Mouse (Mus musculus): Measurements from ENCODE around the gene Rbm26. TPM values are rescaled to one million over a fixed set of nuclear protein-coding genes. Genes with fewer than 3 reads are reported as not detected.

Rbm26 gene
- 10 to 100 TPM; 39.0 to 48.7 TPM for total RNA-seq (2021)
- long read RNA-seq, experiment 1, partial matches to known transcripts = 8 of 12 reads
- long read RNA-seq, experiment 1, other reads (novel, unspliced or antisense) = 2 of 12 reads
- long read RNA-seq, experiment 2, partial matches to known transcripts = 0 of 3 reads
- long read RNA-seq, experiment 2, other reads (novel, unspliced or antisense) = 0 of 3 reads

DNA sequence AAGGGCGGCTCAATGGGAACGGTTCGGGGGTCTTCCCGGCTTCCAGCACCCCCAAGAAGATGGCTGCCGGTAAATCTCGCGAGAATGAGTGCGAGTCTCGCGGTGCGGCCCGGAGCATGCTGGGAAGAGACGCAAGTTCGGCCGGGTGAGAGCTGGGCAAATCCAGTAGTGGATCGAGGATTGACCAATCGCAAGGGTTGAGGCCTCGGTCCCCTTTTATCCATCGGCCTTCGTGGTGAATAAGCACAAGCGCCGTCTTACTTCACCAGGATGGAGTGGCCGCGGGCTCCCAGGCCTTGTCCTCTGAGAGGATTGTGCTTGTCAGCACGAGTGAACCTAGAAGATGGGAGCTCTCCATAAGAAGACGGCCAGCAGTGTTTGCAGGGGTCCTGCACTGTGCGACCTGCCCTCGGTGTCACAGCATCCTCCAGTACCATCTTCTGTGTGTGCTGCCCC is at the start of gene Rbm26:
Gene Rbm26, minus strand, starts transcription at position 90 of the 456 bp plus-strand sequence.
- DNase-seq = peak; percentile 97 to 98

DNA sequence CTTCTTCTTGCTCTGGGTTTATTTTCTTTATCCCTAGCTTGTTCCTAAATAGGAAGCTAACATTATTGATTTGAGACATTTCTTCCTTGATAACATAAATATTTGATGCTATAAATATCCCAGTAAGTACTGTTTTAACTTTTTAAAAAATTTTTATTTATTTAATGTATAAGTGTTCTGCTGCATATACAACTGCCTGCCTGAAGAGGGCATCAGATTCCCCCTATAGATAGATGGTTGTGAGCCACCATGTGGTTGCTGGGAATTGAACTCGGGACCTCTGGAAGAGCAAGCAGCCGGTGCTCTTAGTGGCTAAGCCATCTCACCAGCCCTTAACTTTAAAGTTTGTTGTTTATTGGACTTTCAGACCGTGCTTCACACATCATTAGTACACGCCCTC is 48.7 kb upstream of the Rbm26 start:
- DNase-seq = no peak

DNA sequence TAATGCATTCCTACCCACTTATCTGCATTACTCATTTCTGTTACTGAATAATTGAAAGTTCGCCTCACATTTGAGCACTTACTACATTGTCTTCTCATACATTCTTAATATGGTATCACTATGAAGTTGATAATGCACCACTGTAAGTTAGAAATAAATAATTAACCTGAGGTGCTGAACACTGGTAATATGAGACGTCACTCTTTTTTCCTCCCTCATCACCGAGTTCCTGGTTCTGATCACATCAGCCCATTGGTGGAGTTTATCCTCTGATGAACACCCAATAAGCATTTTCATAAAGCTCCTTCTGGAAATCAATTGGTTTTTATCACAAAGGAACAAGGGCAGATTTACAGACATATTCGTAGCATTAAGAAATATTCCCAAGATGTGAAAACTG is 45.1 kb upstream of the Rbm26 start:
- DNase-seq = no peak

DNA sequence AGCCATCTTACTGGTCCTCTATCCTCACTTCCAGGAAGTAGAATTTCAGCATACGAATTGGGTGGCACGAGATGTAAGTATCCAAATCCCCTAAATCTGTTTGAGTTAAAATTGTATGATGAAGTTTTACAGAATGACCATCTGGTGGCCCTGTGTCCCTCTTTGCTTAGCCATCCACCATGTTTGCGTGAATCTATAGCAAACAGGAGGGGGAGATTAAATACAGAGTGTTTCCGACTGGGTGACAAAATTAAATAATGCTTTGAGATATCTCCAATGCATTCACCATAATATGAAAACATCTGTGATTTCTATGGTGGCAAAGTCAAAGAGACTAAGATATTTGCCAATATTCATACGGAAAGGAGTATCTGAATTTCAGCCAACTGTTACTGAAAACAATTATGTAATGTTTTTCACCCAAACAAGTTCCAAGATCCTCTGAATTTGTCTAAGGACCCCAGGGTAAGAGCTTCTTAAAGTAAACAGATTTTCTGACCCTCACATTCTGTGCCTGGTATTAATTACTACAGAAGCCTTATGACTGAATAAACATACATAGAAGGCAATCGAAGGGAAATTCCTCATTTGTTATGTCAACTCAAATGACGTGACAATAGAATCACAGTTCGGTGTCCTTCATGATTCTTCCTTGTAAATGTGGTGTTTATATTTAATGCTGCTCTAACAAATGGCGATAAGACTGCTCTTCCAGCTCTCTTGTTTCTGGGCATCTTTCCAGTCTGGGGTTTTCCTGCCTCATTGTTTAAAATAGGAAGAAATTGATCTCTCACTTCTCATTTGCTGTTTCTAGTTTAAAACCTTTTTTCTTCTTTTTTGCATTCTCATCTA is 42.6 kb upstream of the Rbm26 start:
- DNase-seq = no peak

DNA sequence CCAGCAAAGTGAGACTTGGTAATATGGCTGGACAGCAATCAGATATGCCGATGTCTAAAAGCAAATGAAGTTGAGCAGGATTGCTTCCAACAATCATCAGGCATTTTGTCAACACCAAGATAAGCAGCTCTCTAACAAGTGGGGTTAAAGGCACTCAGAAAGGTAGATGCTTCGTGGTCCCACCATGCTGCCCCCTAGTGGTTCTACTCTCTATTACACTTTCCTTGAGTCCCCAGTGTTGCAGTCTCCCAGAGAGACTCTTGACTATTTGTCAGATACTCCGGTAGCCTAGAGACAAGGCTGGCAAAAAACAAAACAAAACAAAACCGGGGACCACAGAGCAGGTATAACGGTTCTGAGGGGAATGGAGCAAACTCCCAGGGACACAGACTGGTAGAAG is 21.3 kb upstream of the Rbm26 start:
- peak; percentile 7 to 55 for DNase-seq

DNA sequence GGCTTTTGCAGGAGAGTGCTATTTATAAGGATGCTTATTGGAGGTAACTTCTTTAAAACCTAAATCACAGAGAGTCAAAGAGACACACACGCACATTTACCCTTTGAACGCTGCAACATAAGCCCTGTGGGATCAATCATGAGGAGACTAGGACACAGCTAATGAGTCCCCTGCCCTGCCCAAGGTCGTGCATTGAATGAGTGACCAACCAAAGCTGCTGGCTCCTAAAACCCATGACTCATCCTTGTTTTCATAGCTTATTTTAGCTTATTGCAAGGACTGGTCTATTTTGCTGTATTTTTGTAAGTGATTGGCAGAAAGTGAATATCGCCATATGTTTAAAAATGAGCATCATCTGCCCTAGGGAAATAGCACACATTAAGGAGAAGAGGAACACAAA is 17.6 kb upstream of the Rbm26 start:
- DNase-seq = peak; percentile 47 to 69

DNA sequence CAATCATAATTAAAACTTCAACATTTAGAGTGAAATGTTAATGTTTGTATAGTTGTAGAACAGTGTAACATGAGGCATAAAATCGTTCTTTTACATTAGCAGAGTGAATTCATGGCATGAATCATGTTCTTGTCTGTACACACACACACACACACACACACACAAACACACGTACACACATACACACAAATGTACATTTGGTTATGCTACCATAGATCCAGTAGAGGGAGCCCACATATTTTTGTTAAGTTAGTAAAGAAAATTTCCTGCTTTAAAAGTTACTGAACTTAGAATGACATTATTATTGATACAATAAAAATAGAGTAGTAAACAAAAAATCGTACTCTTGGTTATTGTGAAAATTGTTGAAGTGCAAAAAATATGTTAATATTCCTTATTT is 7.7 kb upstream of the Rbm26 start:
- no peak for DNase-seq

DNA sequence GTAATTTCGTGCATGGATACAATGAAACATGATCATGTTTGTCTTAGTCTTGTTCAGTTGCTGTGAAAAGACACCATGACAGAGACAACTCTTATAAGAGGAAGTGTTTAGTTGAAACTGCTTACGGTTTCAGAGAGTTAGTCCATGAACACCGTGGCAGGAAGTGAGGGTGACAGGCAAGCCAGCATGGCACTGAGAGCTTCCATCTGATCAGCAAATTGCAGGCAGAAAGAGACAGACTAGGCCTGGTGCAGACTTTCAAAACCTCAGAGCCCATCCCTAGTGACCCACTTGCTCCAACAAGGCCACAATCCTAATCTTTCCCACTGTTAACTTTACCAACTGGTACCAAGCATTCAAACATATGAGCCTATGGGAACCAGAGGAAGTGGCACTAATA is 5.7 kb upstream of the Rbm26 start:
- DNase-seq = no peak

DNA sequence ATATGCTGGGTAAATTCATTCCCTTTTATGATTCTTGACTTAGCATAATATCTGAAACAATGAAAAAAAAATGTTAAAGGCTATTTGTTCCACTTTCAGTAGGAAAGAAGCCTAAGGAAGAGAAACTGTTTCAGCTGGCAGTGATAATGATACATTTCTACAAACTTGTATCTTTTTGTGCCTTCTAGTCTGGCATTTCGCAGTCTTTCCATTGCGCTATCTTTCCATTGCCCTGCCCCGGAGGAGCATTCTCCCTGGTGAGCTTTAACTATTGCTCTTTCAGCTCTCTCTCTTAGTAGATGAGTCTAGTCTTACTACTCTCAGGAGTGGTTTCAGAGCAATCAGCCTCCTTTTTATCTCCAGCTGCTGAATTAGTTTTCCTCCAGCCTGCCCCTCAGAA is 2.6 kb upstream of the Rbm26 start:
- DNase-seq = no peak

DNA sequence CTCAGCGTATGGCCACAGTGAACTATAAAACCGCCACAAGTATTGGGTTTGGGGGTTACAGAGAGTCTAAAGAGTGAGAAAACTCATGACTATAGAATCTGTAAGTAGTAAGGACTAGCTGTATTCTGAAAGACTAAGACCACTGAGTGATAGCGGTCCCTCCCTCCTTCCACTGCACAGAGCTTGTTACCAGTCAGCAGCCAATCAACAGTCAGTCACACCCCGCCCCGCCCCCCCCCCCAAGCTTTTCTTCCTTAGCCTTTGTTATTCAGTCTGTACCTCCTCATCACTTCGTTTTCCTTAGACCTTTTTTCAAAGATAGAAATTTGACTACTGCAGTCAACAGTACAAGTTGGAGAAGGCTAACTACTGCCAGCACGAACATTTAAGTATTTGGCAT is 1.9 kb upstream of the Rbm26 start:
- DNase-seq = no peak

DNA sequence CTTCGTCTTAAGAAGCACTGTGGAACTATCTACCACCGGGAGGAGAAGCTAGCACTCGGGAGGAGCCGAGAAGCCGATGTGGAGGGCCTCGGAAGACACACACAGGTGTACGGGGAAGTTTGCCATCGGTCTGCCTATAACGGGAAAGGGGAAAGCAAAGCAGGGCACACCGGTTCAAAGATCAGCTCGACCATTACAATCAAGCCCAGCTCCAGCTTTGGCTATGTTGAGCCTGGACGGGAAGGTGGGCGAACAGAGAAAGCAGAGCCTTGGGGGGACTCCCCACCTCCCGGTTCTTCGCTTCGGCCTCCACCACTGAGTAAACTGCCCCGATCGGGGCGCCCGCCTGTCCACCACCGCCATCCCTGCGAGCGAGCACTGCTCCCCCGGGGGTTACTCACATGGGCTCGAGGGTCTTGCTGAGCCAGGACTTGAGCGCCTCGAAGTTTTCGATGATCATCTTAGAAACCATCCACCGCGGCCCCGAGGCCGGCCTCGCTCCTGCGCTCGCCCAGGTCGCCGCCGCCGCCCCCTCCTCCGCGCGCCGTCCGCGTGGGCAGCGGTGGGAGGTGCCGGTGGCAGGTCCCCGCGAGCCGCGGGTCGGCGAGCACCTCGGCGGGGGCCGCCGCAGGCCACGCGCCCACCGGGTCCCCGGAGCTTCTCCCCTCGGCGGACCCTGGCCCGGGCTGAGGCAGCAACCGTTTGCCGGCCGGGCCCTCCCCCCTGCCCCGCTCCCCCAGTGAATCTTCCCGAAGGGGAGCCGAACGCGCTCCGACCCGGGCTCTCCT is 552 bp downstream of the Rbm26 start:
- peak; percentile 50 to 61 for DNase-seq

DNA sequence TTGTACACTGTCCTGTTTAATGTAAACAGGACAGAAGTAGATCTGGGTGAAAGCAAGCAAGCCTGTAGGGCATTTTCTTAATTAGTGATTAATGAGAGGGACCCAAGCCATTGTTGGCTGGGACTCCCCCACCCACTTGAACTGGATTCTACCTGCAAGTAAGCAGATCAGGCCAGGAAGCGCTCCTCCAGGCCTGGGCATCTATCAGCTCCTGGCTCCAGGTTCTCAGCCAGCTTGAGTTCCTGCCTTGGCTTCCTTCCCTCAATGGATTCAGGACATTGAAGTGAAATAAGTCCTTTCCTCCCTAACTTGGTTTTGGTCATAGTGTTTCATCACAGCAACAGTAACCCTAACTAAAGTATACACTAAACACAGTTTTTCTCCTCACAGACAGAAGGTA is 9.9 kb downstream of the Rbm26 start:
- no peak for DNase-seq

DNA sequence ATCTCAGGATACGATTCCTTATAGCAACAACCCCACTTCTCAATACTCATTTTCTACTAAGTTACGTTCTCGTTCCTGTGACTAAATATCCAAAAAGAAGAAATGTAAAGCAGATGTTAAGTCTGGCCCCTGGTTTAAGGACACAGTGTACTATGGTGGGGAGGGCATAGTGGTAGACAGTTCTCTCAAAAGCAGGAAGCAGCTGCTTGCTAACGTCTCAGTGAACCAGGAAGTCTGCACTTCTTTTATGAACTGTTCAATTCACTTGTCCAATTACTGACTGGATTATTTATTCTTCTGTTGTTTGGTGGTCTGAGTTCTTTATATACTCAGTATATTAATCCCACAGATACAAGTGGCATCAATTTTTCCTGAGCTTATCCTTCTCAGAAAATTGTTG is 12.3 kb downstream of the Rbm26 start:
- DNase-seq = no peak

DNA sequence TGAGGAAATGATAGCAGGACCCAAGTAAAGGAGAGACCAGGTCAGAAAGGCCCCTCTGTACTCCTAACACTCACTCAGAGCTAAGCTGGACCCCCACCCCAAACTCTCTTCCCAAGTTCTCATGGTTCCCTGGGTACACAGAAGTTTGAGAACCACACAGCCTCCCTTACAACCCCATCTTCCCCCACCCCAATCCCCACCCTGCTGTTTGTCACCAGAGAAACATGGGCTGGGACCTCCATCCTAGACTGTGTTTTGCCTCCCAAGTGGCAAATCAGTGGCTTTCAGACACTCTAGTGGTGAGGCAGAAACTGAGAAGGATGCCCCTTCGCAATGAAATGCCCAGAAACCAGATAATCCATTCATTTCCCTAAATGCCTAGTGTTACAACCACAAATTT is 15.8 kb downstream of the Rbm26 start:
- no peak for DNase-seq

DNA sequence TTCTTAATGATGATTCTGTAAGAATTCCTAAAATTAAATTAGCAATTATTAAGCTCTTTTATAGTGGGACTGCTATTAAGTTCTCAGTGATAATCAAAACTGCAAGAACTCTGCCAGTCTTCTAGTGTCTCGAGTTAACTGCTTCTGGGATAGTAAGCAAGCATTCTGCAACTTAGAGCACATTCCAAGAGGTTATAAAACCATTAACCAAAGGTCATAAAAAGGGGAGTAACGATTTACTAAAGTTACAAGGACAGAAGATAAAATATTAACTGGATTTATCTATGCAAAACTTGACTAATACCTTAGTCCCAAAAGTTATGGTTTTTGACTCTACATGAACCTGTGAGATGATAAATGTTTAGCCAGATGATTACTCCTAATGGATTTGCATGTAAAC is 18.6 kb downstream of the Rbm26 start:
- DNase-seq = no peak

DNA sequence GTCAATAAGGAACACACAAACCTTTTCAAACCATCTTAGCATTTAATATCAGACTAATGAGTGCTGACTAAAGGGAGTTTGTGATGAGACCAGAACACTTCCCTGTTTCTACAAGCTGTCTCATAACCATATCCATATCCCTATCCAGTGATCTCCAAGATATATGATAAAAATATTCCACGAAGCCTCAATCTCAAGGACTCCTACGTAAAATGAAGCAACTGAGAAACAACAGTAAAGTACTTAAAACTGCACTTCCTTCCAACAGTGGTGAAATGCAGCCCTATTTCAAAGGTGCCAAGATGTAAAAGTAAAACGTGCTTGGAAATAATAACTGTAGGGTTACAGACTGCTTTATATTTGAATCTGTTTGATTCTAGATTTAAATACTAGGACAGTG is 43.1 kb downstream of the Rbm26 start:
- no peak for DNase-seq

DNA sequence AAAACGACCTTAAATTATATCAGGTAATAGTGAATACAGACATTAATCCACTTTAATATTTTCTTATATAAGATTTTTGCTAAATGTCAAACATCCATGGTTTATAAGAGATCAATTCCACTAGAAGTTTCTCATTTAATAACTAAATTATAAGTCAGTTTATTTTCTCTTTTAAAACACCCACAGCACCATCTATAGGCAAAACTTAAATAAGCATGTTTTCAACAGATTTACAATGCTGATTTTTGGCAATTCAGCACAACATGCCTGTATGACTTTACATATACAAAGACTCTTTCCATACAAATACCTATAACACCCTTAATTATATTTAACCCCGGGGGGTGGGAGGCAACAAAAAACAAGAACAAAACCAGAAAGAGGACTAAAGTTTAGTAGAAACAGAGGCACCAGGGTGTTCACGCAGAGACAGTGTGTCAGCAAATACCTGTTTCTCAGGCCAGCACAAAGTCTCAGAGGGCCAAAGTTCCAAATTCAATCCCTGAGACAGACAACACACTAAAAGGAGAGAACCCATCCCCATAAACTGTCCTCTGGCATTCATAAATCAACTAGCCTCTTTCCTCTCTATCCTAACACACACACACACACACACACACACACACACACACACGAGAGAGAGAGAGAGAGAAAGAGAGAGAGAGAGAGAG is 49.3 kb downstream of the Rbm26 start:
- DNase-seq = no peak

DNA sequence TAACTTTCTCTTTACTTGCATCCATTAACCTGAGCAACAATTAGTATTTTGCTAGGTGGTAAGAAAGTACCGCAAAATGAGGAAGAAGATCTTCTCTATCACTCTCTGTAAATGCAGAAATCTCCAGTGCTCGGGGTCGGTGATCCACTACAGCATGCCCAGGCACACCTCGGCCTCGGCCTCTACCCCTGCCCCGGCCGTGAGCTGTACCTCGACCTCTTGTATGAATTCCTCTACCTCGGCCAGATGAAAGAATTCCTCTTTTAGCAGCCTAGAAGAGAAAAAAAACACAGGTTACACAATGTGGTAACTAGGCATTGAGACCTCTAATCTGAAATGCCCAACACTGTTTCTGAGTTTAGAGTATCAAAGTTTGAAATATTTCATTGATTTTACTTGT is 52.6 kb downstream of the Rbm26 start:
- no peak for DNase-seq

DNA sequence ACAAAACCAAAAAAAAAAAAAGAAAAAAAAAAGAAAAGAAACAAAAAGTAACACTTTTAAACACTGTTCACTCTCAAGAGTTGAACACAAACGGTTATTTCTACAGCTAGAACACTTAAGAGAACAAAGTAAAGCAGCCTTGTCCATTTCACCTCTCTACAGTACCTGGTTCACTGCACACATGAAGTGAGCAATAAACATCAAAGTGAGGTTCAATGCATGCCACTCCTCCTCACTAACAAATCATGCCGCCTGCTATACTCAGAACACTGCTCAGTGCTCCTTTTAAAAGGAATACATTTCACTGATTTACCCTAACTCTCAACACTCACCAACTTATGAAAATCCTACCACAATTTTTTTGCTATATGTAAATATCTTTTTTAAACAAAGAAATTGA is 61.7 kb downstream of the Rbm26 start:
- no peak for DNase-seq

DNA sequence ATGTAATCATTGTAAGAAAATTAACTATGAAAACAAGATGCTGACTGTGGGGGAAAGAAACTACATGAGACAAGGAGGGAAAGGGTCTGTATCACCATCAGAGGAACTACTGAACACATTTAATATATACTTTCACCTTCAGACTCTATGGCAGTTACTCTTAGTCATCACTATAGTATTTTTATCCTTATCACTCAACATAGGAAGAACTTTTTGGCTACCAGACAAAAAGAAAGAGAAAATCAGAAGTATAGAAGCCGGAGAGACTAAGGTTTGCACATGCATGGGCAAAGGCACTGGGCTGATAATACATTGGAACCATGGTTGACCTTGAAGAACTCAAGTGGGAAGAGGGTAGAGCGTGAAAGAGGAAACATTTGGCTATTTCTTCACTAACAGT is 70.9 kb downstream of the Rbm26 start:
- DNase-seq = no peak

DNA sequence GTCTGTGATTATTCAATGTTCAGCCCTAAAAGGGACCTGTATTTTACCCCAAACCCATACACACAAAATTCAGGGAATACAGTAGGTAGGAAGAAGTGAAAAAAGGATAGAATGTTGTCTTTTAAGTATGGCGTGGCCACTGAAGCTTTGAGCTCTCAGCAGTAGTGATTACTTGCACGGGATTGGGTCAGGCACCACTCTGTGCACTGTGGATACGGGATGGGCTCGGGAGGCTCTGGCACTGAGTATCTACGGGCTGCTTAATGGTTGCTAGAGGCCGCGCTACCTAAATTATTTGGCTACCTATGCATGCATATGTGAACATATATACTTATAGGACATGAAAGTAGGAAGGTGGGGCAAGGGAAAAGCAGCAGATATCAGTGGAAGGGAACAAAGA is 78.3 kb downstream of the Rbm26 start:
- DNase-seq = no peak

DNA sequence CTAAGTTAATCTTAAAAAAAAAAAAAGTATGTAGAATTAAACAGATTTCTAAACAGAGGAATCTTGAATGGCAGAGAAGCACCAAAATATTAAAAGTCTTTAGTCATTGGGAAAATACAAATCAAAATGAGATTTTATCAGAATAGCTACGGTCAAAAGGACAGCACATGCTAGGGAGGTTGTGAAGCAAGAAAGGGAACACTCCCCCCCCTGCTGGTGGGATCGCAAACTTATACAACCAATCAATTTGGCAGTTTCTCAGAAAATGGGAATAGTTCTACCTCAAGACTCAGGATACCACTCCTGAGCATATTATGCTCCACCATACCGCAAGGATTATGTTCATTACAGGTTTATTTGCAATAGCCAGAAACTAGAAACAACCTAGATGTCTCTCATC is 80.9 kb downstream of the Rbm26 start:
- DNase-seq = peak; percentile 51 to 70

DNA sequence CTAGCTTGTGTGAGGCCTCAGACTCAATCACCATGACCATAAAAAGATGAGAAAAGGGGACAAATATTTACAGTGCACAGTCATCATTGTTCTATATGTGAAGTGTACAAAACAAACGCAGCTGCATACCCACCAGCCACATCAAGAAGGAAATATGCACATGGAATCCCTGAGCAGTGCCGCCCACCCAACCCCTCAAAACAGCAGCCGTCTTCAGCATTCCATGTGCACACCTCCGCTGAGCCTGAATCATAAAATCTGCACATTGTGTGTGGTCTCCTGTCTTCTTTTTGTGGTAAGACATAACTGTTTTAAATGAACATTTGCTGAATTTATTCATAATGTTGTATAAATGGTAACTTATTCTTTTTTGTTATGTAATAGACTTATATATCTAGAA is 90.1 kb downstream of the Rbm26 start:
- no peak for DNase-seq

Measured in adrenal gland, postnatal 36 days (tissue).